Mouse (Mus musculus): ENCODE results near the gene U2af1l4. TPM values are rescaled to one million over a fixed set of nuclear protein-coding genes. Genes with fewer than 3 reads are reported as not detected.

U2af1l4 gene
- polyA plus RNA-seq, 1 experiment, result 31.6 TPM

DNA sequence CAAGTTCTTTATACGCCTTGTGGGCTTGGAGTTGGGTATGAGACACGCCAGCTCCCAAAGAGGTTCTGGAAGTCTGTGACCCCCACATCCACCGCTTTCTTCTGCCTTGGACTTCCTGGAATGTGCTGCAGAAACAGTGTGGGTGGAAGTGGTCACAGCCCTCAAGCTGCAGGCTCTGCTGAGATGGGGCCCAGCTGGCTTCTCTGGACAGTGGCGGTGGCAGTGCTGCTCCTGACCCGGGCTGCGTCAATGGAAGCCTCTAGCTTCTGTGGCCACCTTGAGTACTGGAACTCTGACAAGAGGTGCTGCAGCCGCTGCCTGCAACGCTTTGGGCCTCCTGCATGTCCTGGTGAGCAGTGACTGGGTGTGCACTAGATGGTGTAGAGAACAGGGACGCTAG, 2.9 kb downstream of the U2af1l4 start:
- H3K4me3 ChIP-seq (ENCODE audit: extremely low read depth, insufficient read depth, insufficient read length), result no peak overlapping the region
- WGBS, result 79% methylated on average over 9 of the region's 9 CpGs
- DNase-seq (ENCODE audit: low read depth in 1 of 2, low spot score in 2 of 2), result no peak
- TF ChIP-seq POLR2A (IDR thresholded peaks at IDR 0.05; ENCODE audit: low read depth, low read length), result no peak
- TF ChIP-seq CTCF (IDR thresholded peaks at IDR 0.05; ENCODE audit: extremely low read depth, insufficient read depth, insufficient read length, insufficient replicate concordance), result no peak
- peaks cover 2% of the 10 kb centered on the region; the same call in 1 of the 2 replicates for H3K4me1 ChIP-seq (ENCODE audit: control insufficient read depth, insufficient read depth, insufficient read length)
- H3K27me3 ChIP-seq (ENCODE audit: control insufficient read depth, insufficient read depth, low read length), result no peaks in the 10 kb centered on the region
- H3K27ac ChIP-seq (ENCODE audit: insufficient read depth, low read length), result no peak overlapping the region
- peaks cover 16% of the 10 kb centered on the region for H3K36me3 ChIP-seq (ENCODE audit: control insufficient read depth, insufficient read depth, low read length)

DNA sequence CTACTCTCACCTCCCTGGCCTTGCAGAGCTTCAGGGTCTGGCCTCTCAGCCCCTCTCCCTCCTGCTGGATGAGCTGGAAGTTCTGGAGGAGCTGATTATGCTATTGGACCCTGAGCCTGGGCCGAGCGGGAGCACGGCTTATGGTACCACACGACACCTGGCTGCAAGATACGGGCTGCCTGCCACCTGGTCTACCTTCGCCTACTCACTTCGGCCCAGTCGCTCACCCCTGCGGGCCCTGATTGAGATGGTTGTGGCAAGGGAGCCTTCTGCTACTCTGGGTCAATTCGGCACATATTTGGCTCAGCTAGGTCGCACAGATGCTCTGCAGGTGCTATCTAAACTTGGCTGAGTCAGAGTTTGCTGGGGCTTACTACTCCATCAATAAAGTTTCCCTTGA, 4.5 kb downstream of the U2af1l4 start:
- Histone ChIP-seq H3K27me3 (ENCODE audit: control insufficient read depth, insufficient read depth, low read length) (no peaks in the 10 kb centered on the region), H3K4me3 (ENCODE audit: extremely low read depth, insufficient read depth, insufficient read length) (no peak overlapping the region), H3K4me1 (ENCODE audit: control insufficient read depth, insufficient read depth, insufficient read length) (peaks cover 2% of the 10 kb centered on the region; the same call in 1 of the 2 replicates), H3K36me3 (ENCODE audit: control insufficient read depth, insufficient read depth, low read length) (peaks cover 19% of the 10 kb centered on the region), H3K27ac (ENCODE audit: insufficient read depth, low read length) (no peak overlapping the region)
- DNase-seq (ENCODE audit: low read depth in 1 of 2, low spot score in 2 of 2), result no peak
- TF ChIP-seq POLR2A (IDR thresholded peaks at IDR 0.05; ENCODE audit: low read depth, low read length) (no peak), CTCF (IDR thresholded peaks at IDR 0.05; ENCODE audit: extremely low read depth, insufficient read depth, insufficient read length, insufficient replicate concordance) (no peak)
- 97% methylated on average over 11 of the region's 11 CpGs for WGBS

DNA sequence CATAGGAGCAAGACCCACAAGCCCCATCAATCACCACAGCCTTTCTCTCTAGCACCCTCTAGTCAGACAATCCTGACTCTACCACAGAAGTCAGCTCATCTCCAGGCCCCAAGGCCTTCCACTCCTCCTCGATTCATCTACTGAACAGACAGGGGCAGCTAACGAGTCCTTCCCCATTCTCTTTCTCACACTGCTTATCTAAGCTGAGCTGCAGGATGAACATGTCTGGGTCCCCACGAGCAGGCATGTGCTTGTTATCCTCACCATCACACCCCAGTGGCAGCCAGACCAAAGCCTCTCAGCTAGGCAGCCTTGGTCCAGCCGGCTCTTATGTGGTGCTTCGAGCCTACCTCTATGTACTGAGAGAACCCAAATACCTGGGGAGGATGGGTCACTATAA, 9.3 kb downstream of the U2af1l4 start:
- Histone ChIP-seq H3K4me1 (ENCODE audit: control insufficient read depth, insufficient read depth, insufficient read length) (no peaks in the 10 kb centered on the region), H3K4me3 (ENCODE audit: extremely low read depth, insufficient read depth, insufficient read length) (no peak overlapping the region), H3K27ac (ENCODE audit: insufficient read depth, low read length) (no peak overlapping the region), H3K36me3 (ENCODE audit: control insufficient read depth, insufficient read depth, low read length) (peaks cover 60% of the 10 kb centered on the region), H3K27me3 (ENCODE audit: control insufficient read depth, insufficient read depth, low read length) (no peaks in the 10 kb centered on the region)
- no peak for DNase-seq (ENCODE audit: low read depth in 1 of 2, low spot score in 2 of 2)
- TF ChIP-seq CTCF (IDR thresholded peaks at IDR 0.05; ENCODE audit: extremely low read depth, insufficient read depth, insufficient read length, insufficient replicate concordance) (no peak), POLR2A (IDR thresholded peaks at IDR 0.05; ENCODE audit: low read depth, low read length) (no peak)
- WGBS, result 79% methylated on average over 5 of the region's 5 CpGs

DNA sequence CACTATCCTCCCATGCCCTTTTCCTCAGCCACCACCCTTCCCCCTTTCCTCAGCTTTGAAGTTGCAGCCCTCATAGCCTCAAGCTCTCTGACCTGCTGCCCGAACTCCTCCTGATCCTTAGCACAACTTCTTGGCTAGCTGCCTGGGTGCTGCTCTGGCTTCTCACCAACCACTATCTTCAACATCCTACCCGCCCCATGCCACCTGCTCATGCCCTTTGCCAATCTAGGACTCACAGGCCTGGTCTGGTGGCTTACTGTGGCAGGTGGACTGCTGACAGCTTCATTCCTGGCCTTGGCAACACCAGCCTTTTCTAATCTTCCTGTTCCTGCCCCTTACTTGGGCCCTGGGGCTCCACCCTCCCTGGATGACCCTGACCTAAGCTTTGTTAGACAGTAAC, 9.9 kb downstream of the U2af1l4 start:
- no peak overlapping the region for H3K4me3 ChIP-seq (ENCODE audit: extremely low read depth, insufficient read depth, insufficient read length)
- DNase-seq (ENCODE audit: low read depth in 1 of 2, low spot score in 2 of 2), result no peak
- H3K36me3 ChIP-seq (ENCODE audit: control insufficient read depth, insufficient read depth, low read length), result peaks cover 63% of the 10 kb centered on the region

DNA sequence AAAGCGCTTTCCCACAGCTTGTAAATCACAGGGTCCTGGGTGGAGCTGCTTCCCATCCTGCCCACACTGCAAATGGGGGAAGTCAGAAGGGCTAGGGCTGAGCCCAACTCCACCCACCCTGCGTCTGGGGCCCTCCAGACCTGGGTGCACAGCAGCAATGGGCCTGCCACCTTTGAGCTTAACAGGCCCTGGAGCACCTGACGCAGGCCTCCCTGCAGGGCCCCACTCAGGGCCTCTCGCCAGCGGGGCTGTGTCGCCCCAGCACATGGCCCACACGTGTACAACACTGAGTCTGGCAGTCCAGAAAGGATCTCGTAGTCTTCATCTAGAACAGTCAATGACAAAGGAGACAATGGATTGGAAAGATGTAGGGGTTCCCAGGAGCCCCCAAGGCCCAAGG, 16.8 kb downstream of the U2af1l4 start:
- peaks cover 66% of the 10 kb centered on the region for H3K36me3 ChIP-seq (ENCODE audit: control insufficient read depth, insufficient read depth, low read length)
- no peaks in the 10 kb centered on the region for H3K27me3 ChIP-seq (ENCODE audit: control insufficient read depth, insufficient read depth, low read length)
- H3K4me1 ChIP-seq (ENCODE audit: control insufficient read depth, insufficient read depth, insufficient read length), result no peaks in the 10 kb centered on the region
- TF ChIP-seq POLR2A (IDR thresholded peaks at IDR 0.05; ENCODE audit: low read depth, low read length) (no peak), CTCF (IDR thresholded peaks at IDR 0.05; ENCODE audit: extremely low read depth, insufficient read depth, insufficient read length, insufficient replicate concordance) (no peak)
- 89% methylated on average over 8 of the region's 8 CpGs for WGBS
- DNase-seq (ENCODE audit: low read depth in 1 of 2, low spot score in 2 of 2), result no peak
- no peak overlapping the region for H3K27ac ChIP-seq (ENCODE audit: insufficient read depth, low read length)
- H3K4me3 ChIP-seq (ENCODE audit: extremely low read depth, insufficient read depth, insufficient read length), result no peak overlapping the region

More for the DNA sequence above, 9.9 kb downstream of the U2af1l4 start:
- TF ChIP-seq POLR2A (IDR thresholded peaks at IDR 0.05; ENCODE audit: low read depth, low read length), result no peak
- TF ChIP-seq CTCF (IDR thresholded peaks at IDR 0.05; ENCODE audit: extremely low read depth, insufficient read depth, insufficient read length, insufficient replicate concordance), result no peak
- no peak overlapping the region for H3K27ac ChIP-seq (ENCODE audit: insufficient read depth, low read length)
- H3K27me3 ChIP-seq (ENCODE audit: control insufficient read depth, insufficient read depth, low read length), result no peaks in the 10 kb centered on the region
- H3K4me1 ChIP-seq (ENCODE audit: control insufficient read depth, insufficient read depth, insufficient read length), result no peaks in the 10 kb centered on the region
- WGBS, result 80% methylated on average over 2 of the region's 2 CpGs

DNA sequence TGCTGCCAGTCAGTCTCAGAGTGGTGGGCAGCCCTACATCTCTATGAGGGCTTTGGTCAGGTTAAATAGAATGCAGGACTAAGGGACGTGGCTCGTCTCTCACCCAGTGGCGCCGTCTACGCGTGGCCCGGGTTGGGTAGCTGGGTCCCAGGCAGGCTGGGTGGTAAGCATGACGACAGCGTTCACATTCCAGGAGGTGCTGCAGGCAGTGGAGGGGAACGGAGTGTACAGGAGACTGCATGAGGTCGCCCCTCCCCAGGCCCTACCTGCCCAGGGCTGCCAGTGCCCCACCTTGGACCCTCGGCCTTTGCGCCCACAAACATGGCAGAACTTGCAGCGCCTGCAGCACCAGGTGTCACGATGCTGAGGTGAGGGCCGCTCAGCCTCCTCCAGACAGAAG, 18.4 kb downstream of the U2af1l4 start:
- Histone ChIP-seq H3K4me1 (ENCODE audit: control insufficient read depth, insufficient read depth, insufficient read length) (no peaks in the 10 kb centered on the region), H3K27ac (ENCODE audit: insufficient read depth, low read length) (no peak overlapping the region), H3K4me3 (ENCODE audit: extremely low read depth, insufficient read depth, insufficient read length) (no peak overlapping the region), H3K36me3 (ENCODE audit: control insufficient read depth, insufficient read depth, low read length) (peaks cover 60% of the 10 kb centered on the region), H3K27me3 (ENCODE audit: control insufficient read depth, insufficient read depth, low read length) (no peaks in the 10 kb centered on the region)
- TF ChIP-seq POLR2A (IDR thresholded peaks at IDR 0.05; ENCODE audit: low read depth, low read length), result no peak
- no peak for TF ChIP-seq CTCF (IDR thresholded peaks at IDR 0.05; ENCODE audit: extremely low read depth, insufficient read depth, insufficient read length, insufficient replicate concordance)
- WGBS, result 98% methylated on average over 16 of the region's 16 CpGs
- DNase-seq (ENCODE audit: low read depth in 1 of 2, low spot score in 2 of 2), result no peak

DNA sequence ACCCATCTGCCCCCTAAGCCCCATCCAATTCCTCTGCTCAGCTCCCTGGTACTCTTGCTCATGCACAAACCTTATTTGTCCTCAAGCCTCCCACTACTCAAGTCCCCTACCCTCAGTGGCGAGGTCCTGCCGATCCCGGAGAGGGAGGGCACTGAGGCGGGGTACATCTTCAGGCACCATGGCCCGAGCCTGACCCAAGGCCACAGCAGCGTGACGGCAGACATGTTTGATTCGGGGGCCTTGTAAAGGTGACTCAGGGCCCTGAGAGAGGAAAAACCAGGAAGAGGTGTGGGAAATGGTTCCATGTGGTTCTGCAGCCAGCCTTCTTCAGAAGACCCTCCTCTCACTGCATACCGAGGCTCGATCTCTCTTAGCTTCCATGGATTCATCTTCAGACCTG, 21.2 kb downstream of the U2af1l4 start:
- Histone ChIP-seq H3K27me3 (ENCODE audit: control insufficient read depth, insufficient read depth, low read length) (no peaks in the 10 kb centered on the region), H3K4me3 (ENCODE audit: extremely low read depth, insufficient read depth, insufficient read length) (no peak overlapping the region), H3K4me1 (ENCODE audit: control insufficient read depth, insufficient read depth, insufficient read length) (peaks cover 2% of the 10 kb centered on the region; the same call in 1 of the 2 replicates), H3K27ac (ENCODE audit: insufficient read depth, low read length) (no peak overlapping the region), H3K36me3 (ENCODE audit: control insufficient read depth, insufficient read depth, low read length) (peaks cover 39% of the 10 kb centered on the region)
- no peak for DNase-seq (ENCODE audit: low read depth in 1 of 2, low spot score in 2 of 2)
- WGBS, result 93% methylated on average over 10 of the region's 10 CpGs
- TF ChIP-seq POLR2A (IDR thresholded peaks at IDR 0.05; ENCODE audit: low read depth, low read length), result no peak
- no peak for TF ChIP-seq CTCF (IDR thresholded peaks at IDR 0.05; ENCODE audit: extremely low read depth, insufficient read depth, insufficient read length, insufficient replicate concordance)
